Mouse (Mus musculus) C2C12 (cell line): Measurements from ENCODE around the gene Ubqln1.

ENCODE experiments used
- CEBPB ChIP-seq: IDR thresholded peaks from one replicate; pipeline ENCODE4 v1.6.1; 2011; ENCODE audit warnings: low read depth, mild to moderate bottlenecking, control low read depth, moderate library complexity
- CTCF ChIP-seq: IDR thresholded peaks from one replicate; pipeline ENCODE4 v1.5.1; 2011; ENCODE audit not compliant: control insufficient read depth, insufficient read depth, insufficient read length
- MAX ChIP-seq: IDR thresholded peaks from one replicate; pipeline ENCODE4 v1.6.1; 2011; ENCODE audit warnings: mild to moderate bottlenecking, control low read depth
- MYOD1 ChIP-seq: IDR thresholded peaks from one replicate; pipeline ENCODE4 v1.6.1; 2011; ENCODE audit warnings: low read depth; ENCODE audit not compliant: control insufficient read depth, insufficient read length
- MYOG ChIP-seq: IDR thresholded peaks from one replicate; pipeline ENCODE4 v1.6.1; 2011; ENCODE audit not compliant: control insufficient read depth, insufficient read length; ENCODE audit errors: extremely low read depth

DNA sequence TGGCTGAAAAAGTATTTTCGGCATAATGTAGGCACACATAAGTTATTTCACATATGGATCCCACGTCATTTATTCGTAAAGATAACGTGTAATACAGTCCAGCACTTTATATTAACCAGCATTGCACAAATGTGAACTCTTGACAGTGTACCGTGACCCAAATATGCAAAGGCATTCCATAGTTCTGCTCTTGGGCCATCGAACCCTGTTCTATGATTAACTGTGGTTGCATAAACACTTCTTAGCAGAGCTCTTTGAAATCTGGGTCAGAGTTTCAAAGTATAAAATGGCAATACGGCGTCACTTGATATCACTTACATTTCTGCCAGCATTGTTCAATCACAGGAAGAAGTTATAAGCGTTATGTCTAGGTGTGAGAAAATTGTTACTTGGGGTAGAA, 942 bp upstream of the Ubqln1 start:
- no peak for TF ChIP-seq CTCF
- no peak for TF ChIP-seq CEBPB
- TF ChIP-seq MYOD1 = no peak
- no peak for TF ChIP-seq MYOG
- TF ChIP-seq MAX = no peak
